Mouse (Mus musculus) liver, adult 2 months (tissue): ENCODE results near the gene Fam204a.

Source experiments
- CTCF ChIP-seq: fragments of 200-500 bp; IDR thresholded peaks from 2 replicates; pipeline ENCODE4 v1.5.1; 2011; ENCODE audit warnings: low read depth, low read length, control low read depth
- POLR2A ChIP-seq: fragments of 200-500 bp; IDR thresholded peaks from 2 replicates; pipeline ENCODE4 v1.6.1; 2011; ENCODE audit warnings: low read length, control low read depth; ENCODE audit not compliant: insufficient read depth; ENCODE audit errors: extremely low read depth

GRCm38 (mm10) chr19:60265789-60266188 is 39.3 kb upstream of the Fam204a start:
- TF ChIP-seq POLR2A, result no peak
- no peak for TF ChIP-seq CTCF
